In the genomic region with DNA sequence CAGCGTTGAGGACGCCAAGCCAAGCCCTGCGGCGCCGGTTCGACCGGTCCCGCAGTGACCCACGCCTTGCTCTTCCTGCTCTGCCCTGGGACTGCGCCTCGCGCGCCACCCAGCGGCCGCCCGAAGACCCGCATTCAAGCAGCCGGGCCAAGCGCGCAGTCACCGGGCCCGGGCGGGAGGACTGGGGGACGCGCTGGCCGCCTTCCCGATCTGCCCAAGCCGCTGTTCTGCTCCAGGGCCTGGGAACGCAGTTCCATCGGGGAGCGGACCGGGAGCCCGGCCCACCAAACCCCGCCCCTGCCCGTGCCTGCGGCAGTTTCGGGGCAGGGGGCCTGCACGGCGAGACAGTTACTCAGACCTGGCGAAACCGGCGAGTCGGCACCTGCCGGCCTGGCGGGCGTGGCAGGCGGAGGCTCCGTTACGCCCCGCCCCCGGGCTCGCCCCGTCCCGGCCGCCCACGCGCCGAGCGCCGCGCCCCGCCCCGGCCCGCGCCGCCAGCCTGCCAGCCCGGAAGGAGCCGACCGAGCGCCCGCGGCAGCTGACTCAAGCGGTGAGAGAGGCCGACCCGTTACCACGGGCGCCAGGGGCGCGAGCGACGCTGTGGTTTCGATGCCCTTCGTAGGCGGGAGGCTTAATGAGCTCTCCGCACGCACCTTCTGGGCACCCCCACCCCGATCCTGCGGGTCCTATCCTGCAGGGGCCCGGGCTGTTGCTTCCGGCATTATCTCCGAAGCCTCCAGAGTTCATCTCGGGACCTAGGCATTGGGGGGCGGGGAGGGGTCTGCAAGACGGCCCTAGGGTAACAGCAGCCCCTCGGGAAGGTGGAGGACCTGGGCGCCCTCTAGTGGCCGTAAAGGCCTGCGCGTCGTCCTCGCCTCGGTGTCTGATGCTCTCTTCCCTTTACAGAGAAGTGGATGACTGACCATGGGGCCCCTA, we compare ENCODE assay signal across 8 mouse cellular contexts. TPM values are rescaled to one million over a fixed set of nuclear protein-coding genes. Genes with fewer than 3 reads are reported as not detected.
DNase-seq lines count a peak whose midpoint lies in the region; ATAC-seq and TF ChIP-seq lines count a peak whose summit lies in the region.

Gene Ap5b1 (plus strand): TSS at position 492 of the 936 bp plus-strand sequence.

- CTCF ChIA-PET in Patski (lab: Charles Lee), result interaction anchor here (0.6 to 15.0 kb wide), 27 partner anchors 9 to 219 kb away, joined by 3 to 157 read pairs (median 4); partner anchors contain the start of genes Kat5, Map3k11, Mus81 and Pcnx3

- H3K4me1 ChIP-seq in hindbrain, embryonic 14.5 days (replicated peaks; ENCODE audit: control insufficient read depth, insufficient read depth, low read length), result peaks cover 12% of the 10 kb centered on the region

- peak within 1 kb of the TSS; percentile 70 for H3K9ac ChIP-seq in hindbrain, embryonic 14.5 days

- H3K27me3 ChIP-seq in Patski, result no peaks in the 10 kb centered on the region
- peaks cover 34% of the 10 kb centered on the region for H3K27me3 ChIP-seq in hindbrain, embryonic 14.5 days (ENCODE audit: control insufficient read depth, insufficient read depth, low read length)

- peak; percentile 62 for ATAC-seq in Patski
- peak; percentile 87 for ATAC-seq in hindbrain, embryonic 14.5 days (ENCODE audit: low FRiP score)

- H3K9me3 ChIP-seq in hindbrain, embryonic 14.5 days (ENCODE audit: control insufficient read depth, low read length), result no peaks in the 10 kb centered on the region

- TF ChIP-seq CTCF in Patski (IDR thresholded peaks at IDR 0.05), result no peak

- DNase-seq in Patski (ENCODE audit: low read depth, low spot score), result peak; percentile 41
- DNase-seq in cerebellum, postnatal 14 days, result peak; percentile 94 to 96
- DNase-seq in frontal cortex, postnatal 25 days (ENCODE audit: low spot score in 2 of 2), result peak; percentile 78 to 85
- DNase-seq in hindbrain, embryonic 14.5 days (ENCODE audit: low spot score), result peak; percentile 89
- peak; percentile 84 to 85 for DNase-seq in layer of hippocampus, postnatal 36 days
- peak; percentile 92 for DNase-seq in lung, postnatal 36 days
- DNase-seq in retina, postnatal 1 day, result peak; percentile 92
- peak; percentile 85 to 92 for DNase-seq in urinary bladder, adult 18-20 months (ENCODE audit: low spot score in 2 of 2)

- peak within 1 kb of the TSS; percentile 78 for H3K27ac ChIP-seq in hindbrain, embryonic 14.5 days

- under 1% methylated on average over 82 of the region's 102 CpGs for WGBS in hindbrain, embryonic 14.5 days

- peak within 1 kb of the TSS; percentile 55 for H3K4me3 ChIP-seq in hindbrain, embryonic 14.5 days (replicated peaks; ENCODE audit: low read length)

- H3K36me3 ChIP-seq in hindbrain, embryonic 14.5 days (replicated peaks; ENCODE audit: control insufficient read depth, insufficient read depth), result peaks cover 10% of the 10 kb centered on the region; the same call in 1 of the 2 replicates

- POLR2A ChIA-PET in Patski (lab: Charles Lee), result interaction anchor here (0.7 to 1.6 kb wide), 6 partner anchors 8 to 234 kb away, joined by 3 to 5 read pairs (median 3); partner anchors contain the start of genes Ovol1 and Rela

- H3K4me2 ChIP-seq in hindbrain, embryonic 14.5 days (replicated peaks), result peak within 1 kb of the TSS; percentile 92

- in situ Hi-C loops in Patski (cut with MboI; ENCODE audit: low pct_unique_long_range_greater_than_20kb), result no loop called here

RNA-seq across cellular contexts. Expression of gene Ap5b1, which starts in this region (rescaled TPM):
- 8.3 TPM for polyA plus RNA-seq in Patski (2021)
- polyA plus RNA-seq in hindbrain, embryonic 14.5 days (2014; fragmentation: Nextera tagmentation; extraction: Ambion mirVana), result 3.8 and 4.0 TPM in 2 replicates
- 1 to 10 TPM; 5.8 to 7.0 TPM for total RNA-seq in layer of hippocampus, postnatal 36 days (2021)

Comparison
In these comparisons a context has a peak if more than half of its experiments do, and no peak if none do; other contexts are left out.
1. Peak in every context shown above with its lines: DNase-seq, ATAC-seq, H3K4me3 ChIP-seq and H3K27ac ChIP-seq.
2. DNase-seq: peak in every context shown above with its lines; median percentile 95 in cerebellum, postnatal 14 days; 92 in lung, postnatal 36 days; 92 in retina, postnatal 1 day; 89 in hindbrain, embryonic 14.5 days; 88 in urinary bladder, adult 18-20 months; 84 in layer of hippocampus, postnatal 36 days; 82 in frontal cortex, postnatal 25 days; 41 in Patski.